Mouse (Mus musculus): ENCODE results near the gene Jph2. TPM values are rescaled to one million over a fixed set of nuclear protein-coding genes. Genes with fewer than 3 reads are reported as not detected.

Gene Jph2
- polyA plus RNA-seq, 1 experiment from 2014 or later = 0.42 TPM

Other genes starting within 250 kb of the Jph2 start
- gene Tox2, start 194.9 kb downstream of the Jph2 start, polyA plus RNA-seq (2014; fragmentation: Nextera tagmentation; extraction: Ambion mirVana) = 10.8 and 13.2 TPM in 2 replicates
- gene Oser1, start 26.7 kb upstream of the Jph2 start, polyA plus RNA-seq (2014; fragmentation: Nextera tagmentation; extraction: Ambion mirVana) = 105 and 106 TPM in 2 replicates
- gene Gdap1l1, start 40.5 kb upstream of the Jph2 start, polyA plus RNA-seq (2014; fragmentation: Nextera tagmentation; extraction: Ambion mirVana) = 10.9 and 13.6 TPM in 2 replicates
- 9.0 and 9.7 TPM in 2 replicates for gene Fitm2, start 74.6 kb upstream of the Jph2 start, polyA plus RNA-seq (2014; fragmentation: Nextera tagmentation; extraction: Ambion mirVana)
- gene R3hdml, start 94.3 kb upstream of the Jph2 start, polyA plus RNA-seq (2014; fragmentation: Nextera tagmentation; extraction: Ambion mirVana) = not detected in 2 replicates
- gene Hnf4a, start 108.8 kb upstream of the Jph2 start, polyA plus RNA-seq (2014; fragmentation: Nextera tagmentation; extraction: Ambion mirVana) = not detected in 2 replicates
- gene Ttpal, start 204.3 kb upstream of the Jph2 start, polyA plus RNA-seq (2014; fragmentation: Nextera tagmentation; extraction: Ambion mirVana) = 45.3 and 47.2 TPM in 2 replicates
- 26.0 and 27.9 TPM in 2 replicates for gene Serinc3, start 247.1 kb upstream of the Jph2 start, polyA plus RNA-seq (2014; fragmentation: Nextera tagmentation; extraction: Ambion mirVana)